Mouse (Mus musculus) spleen, postnatal 4 days (tissue): ENCODE data around the gene 1700013H16Rik.
A peak's percentile ranks its signal among the peaks of the same experiment; 100 is the strongest.
"Not testable (repeated sequence)": the region's sequence is repeated elsewhere in the genome, so short reads cannot be mapped to it uniquely, and the experiment has no call there.

Experiments
- DNase-seq, 2 experiments: peaks; one replicate each; pipeline ENCODE4 v3.0.0; 2022; ENCODE audit warnings: low spot score in 2 of 2

The 1700013H16Rik gene

GRCm38 (mm10) chrX:53757736-53758135 lies at the start of gene 1700013H16Rik:
TSS of gene 1700013H16Rik (minus strand) at chrX:53757831.
- DNase-seq: no peak

GRCm38 (mm10) chrX:53799074-53799473 lies 41.4 kb upstream of the 1700013H16Rik start:
- DNase-seq: no peak

- not testable (repeated sequence) for DNase-seq
Observed at GRCm38 (mm10) chrX:53797519-53797918, 39.9 kb upstream of the 1700013H16Rik start, which contains the start of gene Xlr. TSS of gene Xlr (minus strand) at chrX:53797706.

- DNase-seq: no peak
Observed at GRCm38 (mm10) chrX:53776276-53776675, 18.6 kb upstream of the 1700013H16Rik start, which contains the start of gene Zfp36l3. TSS of gene Zfp36l3 (minus strand) at chrX:53776394.

- DNase-seq: no peak
Observed at GRCm38 (mm10) chrX:53752851-53753250, 4.8 kb downstream of the 1700013H16Rik start.

GRCm38 (mm10) chrX:53728967-53729366 lies 28.7 kb downstream of the 1700013H16Rik start:
- DNase-seq: peak in 1 of 2 experiments; percentile 40

- DNase-seq: peak in 1 of 2 experiments; percentile 25
Observed at GRCm38 (mm10) chrX:53724596-53724995, 33.0 kb downstream of the 1700013H16Rik start, which contains the start of gene 4930502E18Rik. TSS of gene 4930502E18Rik (plus strand) at chrX:53724826.

GRCm38 (mm10) chrX:53716323-53717182 lies 41.1 kb downstream of the 1700013H16Rik start:
- no peak for DNase-seq

GRCm38 (mm10) chrX:53715942-53716322 lies 41.7 kb downstream of the 1700013H16Rik start:
- DNase-seq: no peak

GRCm38 (mm10) chrX:53702673-53703072 lies 55.0 kb downstream of the 1700013H16Rik start:
- DNase-seq: no peak

GRCm38 (mm10) chrX:53699225-53699624 lies 58.4 kb downstream of the 1700013H16Rik start:
- DNase-seq: no peak

- no peak for DNase-seq
Observed at GRCm38 (mm10) chrX:53694008-53694777, 63.4 kb downstream of the 1700013H16Rik start.

GRCm38 (mm10) chrX:53693141-53693540 lies 64.5 kb downstream of the 1700013H16Rik start:
- no peak for DNase-seq
